Mouse (Mus musculus): ENCODE measurements around the gene Lyrm7. TPM values are rescaled to one million over a fixed set of nuclear protein-coding genes. Genes with fewer than 3 reads are reported as not detected.
A peak's percentile ranks its signal among the peaks of the same experiment; 100 is the strongest.

The Lyrm7 gene
- polyA plus RNA-seq, 1 experiment, result not detected

- peaks cover 25% of the 10 kb centered on the region for H3K4me1 ChIP-seq (ENCODE audit: control insufficient read depth, insufficient read depth, low read length)
- no peak for TF ChIP-seq POLR2A (IDR thresholded peaks at IDR 0.05; ENCODE audit: insufficient read depth, low read depth, low read length)
- no peak for TF ChIP-seq CTCF (IDR thresholded peaks at IDR 0.05; ENCODE audit: insufficient read depth, low read depth, low read length)
- no peak overlapping the region for H3K27ac ChIP-seq (ENCODE audit: insufficient read depth, low read depth, low read length)
- no peak overlapping the region for H3K4me3 ChIP-seq (ENCODE audit: insufficient read depth, low read depth, low read length)
Measured at GRCm38 (mm10) chr11:54815659-54816058, 45.1 kb downstream of the Lyrm7 start.

DNA sequence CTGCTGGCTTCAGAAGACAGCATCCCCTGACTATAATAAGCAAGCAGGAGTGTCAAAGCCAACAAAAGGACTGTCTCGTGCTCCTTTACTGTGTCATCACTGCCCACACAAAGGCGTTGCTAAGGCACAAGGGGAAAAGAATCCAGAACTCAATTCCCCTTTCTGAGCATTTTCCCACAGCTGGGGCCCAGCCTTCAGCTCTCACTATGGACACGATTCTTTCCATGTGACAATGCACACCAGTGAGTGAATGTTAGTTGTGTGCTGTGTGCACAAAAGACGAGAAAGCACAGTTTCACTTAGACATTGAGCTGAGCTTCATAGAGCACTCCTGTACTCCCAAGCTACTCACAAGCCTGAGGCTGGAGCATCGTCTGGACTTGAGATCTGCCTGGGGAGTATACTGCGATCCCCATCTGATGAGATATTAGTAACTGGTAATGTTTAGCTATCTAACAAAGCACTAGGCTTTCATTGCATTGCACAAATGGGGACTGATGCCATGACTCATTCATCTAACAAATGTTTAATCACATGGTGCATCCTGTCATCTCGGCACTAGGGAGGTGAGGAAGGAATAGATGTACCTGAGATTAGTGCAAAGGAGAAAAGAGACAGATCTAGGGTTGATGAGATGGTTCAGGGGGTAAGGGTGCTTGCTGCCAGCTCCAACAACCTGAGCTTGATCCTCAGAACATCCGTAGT is 47.8 kb downstream of the Lyrm7 start:
- TF ChIP-seq POLR2A (IDR thresholded peaks at IDR 0.05; ENCODE audit: insufficient read depth, low read depth, low read length) (no peak), CTCF (IDR thresholded peaks at IDR 0.05; ENCODE audit: insufficient read depth, low read depth, low read length) (no peak)
- Histone ChIP-seq H3K4me3 (ENCODE audit: insufficient read depth, low read depth, low read length) (no peak overlapping the region), H3K27ac (ENCODE audit: insufficient read depth, low read depth, low read length) (peak overlapping the region; percentile 98), H3K4me1 (ENCODE audit: control insufficient read depth, insufficient read depth, low read length) (peaks cover 17% of the 10 kb centered on the region)
- 18% methylated on average over 8 of the region's 8 CpGs for WGBS

DNA sequence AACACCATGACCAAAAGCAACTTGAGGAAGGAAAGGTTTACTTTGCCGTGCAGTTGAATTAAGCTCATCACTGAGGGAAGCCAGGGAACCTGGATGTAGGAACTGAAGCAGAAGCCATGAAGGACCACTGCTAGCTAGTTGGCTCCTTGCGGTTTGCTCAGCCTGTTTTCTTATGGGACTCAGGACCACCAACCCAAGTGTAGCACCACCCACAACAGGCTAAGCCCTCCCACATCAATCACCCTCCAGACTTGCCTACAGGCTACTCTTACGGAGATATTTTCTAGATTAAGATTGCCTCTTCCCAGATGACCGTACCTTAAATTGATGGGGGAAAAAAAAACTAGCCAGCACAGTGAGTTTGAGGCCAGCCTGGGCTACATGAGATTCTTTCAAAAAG is 48.4 kb downstream of the Lyrm7 start:
- 35% methylated on average over 4 of the region's 4 CpGs for WGBS
- Histone ChIP-seq H3K27ac (ENCODE audit: insufficient read depth, low read depth, low read length) (peak overlapping the region; percentile 98), H3K4me3 (ENCODE audit: insufficient read depth, low read depth, low read length) (no peak overlapping the region), H3K4me1 (ENCODE audit: control insufficient read depth, insufficient read depth, low read length) (peaks cover 16% of the 10 kb centered on the region)
- TF ChIP-seq CTCF (IDR thresholded peaks at IDR 0.05; ENCODE audit: insufficient read depth, low read depth, low read length) (no peak), POLR2A (IDR thresholded peaks at IDR 0.05; ENCODE audit: insufficient read depth, low read depth, low read length) (no peak)

GRCm38 (mm10) chr11:54811054-54811453 is 49.7 kb downstream of the Lyrm7 start:
- TF ChIP-seq POLR2A (IDR thresholded peaks at IDR 0.05; ENCODE audit: insufficient read depth, low read depth, low read length), result no peak
- no peak for TF ChIP-seq CTCF (IDR thresholded peaks at IDR 0.05; ENCODE audit: insufficient read depth, low read depth, low read length)

DNA sequence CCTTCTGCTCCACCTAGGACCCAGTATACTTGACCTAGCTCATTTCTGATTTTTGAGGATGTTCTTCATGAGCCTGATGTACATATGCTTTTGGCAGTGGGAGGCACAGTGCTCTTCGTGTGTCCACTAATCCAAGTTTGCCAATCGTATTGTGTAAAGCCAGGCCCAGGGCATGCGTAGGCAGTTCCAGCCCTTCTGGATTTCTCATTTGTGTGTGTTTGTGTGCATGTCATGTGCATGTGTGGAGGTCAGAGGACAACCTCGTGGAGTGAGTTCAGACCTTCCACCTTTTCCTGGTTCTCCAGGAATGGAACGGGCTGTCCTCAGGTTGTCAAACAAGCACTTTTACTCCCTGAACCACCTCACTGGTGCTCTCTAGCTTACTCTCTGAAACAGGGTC is 51.1 kb downstream of the Lyrm7 start:
- Histone ChIP-seq H3K27ac (ENCODE audit: insufficient read depth, low read depth, low read length) (no peak overlapping the region), H3K4me3 (ENCODE audit: insufficient read depth, low read depth, low read length) (no peak overlapping the region), H3K4me1 (ENCODE audit: control insufficient read depth, insufficient read depth, low read length) (peaks cover 15% of the 10 kb centered on the region)
- WGBS, result 91% methylated on average over 5 of the region's 5 CpGs
- TF ChIP-seq CTCF (IDR thresholded peaks at IDR 0.05; ENCODE audit: insufficient read depth, low read depth, low read length) (no peak), POLR2A (IDR thresholded peaks at IDR 0.05; ENCODE audit: insufficient read depth, low read depth, low read length) (no peak)

More at GRCm38 (mm10) chr11:54811054-54811453, 49.7 kb downstream of the Lyrm7 start:
- H3K27ac ChIP-seq (ENCODE audit: insufficient read depth, low read depth, low read length), result peak overlapping the region; percentile 56
- WGBS, result 94% methylated on average over 3 of the region's 3 CpGs
- H3K4me1 ChIP-seq (ENCODE audit: control insufficient read depth, insufficient read depth, low read length), result peaks cover 15% of the 10 kb centered on the region
- no peak overlapping the region for H3K4me3 ChIP-seq (ENCODE audit: insufficient read depth, low read depth, low read length)

DNA sequence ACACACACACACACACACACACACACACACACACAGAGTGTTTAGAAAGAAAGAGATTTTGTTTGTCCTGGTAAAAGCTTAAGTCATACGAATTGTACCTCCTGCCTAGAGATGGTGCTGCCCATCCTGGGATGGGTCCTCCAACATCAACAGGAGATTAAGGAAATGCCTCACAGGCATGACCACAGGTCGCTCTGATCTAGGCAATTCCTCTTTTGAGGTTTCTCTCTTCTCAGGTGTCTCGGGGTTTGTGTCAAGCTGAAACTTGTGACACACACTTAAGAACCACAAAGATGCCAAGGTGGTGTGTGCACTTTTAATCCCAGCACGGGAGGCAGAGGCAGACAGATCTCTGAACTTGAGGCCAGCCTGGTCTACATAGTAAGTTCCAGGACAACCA is 52.5 kb downstream of the Lyrm7 start:
- TF ChIP-seq POLR2A (IDR thresholded peaks at IDR 0.05; ENCODE audit: insufficient read depth, low read depth, low read length) (no peak), CTCF (IDR thresholded peaks at IDR 0.05; ENCODE audit: insufficient read depth, low read depth, low read length) (no peak)
- peaks cover 6% of the 10 kb centered on the region; the same call in 1 of the 2 replicates for H3K4me1 ChIP-seq (ENCODE audit: control insufficient read depth, insufficient read depth, low read length)
- WGBS, result 90% methylated on average over 4 of the region's 4 CpGs
- H3K4me3 ChIP-seq (ENCODE audit: insufficient read depth, low read depth, low read length), result no peak overlapping the region
- no peak overlapping the region for H3K27ac ChIP-seq (ENCODE audit: insufficient read depth, low read depth, low read length)

GRCm38 (mm10) chr11:54807669-54808068 is 53.0 kb downstream of the Lyrm7 start:
- H3K4me3 ChIP-seq (ENCODE audit: insufficient read depth, low read depth, low read length), result no peak overlapping the region
- H3K27ac ChIP-seq (ENCODE audit: insufficient read depth, low read depth, low read length), result no peak overlapping the region
- WGBS, result 78% methylated on average over 9 of the region's 9 CpGs
- TF ChIP-seq POLR2A (IDR thresholded peaks at IDR 0.05; ENCODE audit: insufficient read depth, low read depth, low read length) (no peak), CTCF (IDR thresholded peaks at IDR 0.05; ENCODE audit: insufficient read depth, low read depth, low read length) (no peak)
- peaks cover 6% of the 10 kb centered on the region; the same call in 1 of the 2 replicates for H3K4me1 ChIP-seq (ENCODE audit: control insufficient read depth, insufficient read depth, low read length)

- H3K27ac ChIP-seq (ENCODE audit: insufficient read depth, low read depth, low read length), result no peak overlapping the region
- peaks cover 3% of the 10 kb centered on the region for H3K4me1 ChIP-seq (ENCODE audit: control insufficient read depth, insufficient read depth, low read length)
- TF ChIP-seq POLR2A (IDR thresholded peaks at IDR 0.05; ENCODE audit: insufficient read depth, low read depth, low read length) (no peak), CTCF (IDR thresholded peaks at IDR 0.05; ENCODE audit: insufficient read depth, low read depth, low read length) (no peak)
- no peak overlapping the region for H3K4me3 ChIP-seq (ENCODE audit: insufficient read depth, low read depth, low read length)
- 98% methylated on average over 28 of the region's 28 CpGs for whole genome bisulfite sequencing
Measured at GRCm38 (mm10) chr11:54806891-54807290, 53.8 kb downstream of the Lyrm7 start.

DNA sequence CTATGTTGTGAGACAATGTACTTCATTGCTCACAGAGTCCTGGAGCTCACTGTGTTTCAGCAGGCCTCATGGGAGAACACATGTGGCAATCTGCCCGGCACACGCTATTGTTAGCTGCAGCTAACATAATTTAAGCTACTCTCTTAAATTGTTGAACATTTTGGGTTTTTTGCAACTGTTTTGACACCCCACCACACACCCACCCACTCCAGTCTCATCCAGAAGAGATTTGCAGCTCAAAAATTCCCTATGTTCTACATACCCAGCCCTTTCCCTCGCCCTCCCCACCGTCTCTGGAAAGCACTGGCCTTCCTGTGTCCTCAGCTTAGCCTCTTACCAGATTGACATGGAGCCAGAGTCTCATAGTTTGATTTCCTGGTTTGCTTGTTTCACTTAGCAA is 55.5 kb downstream of the Lyrm7 start:
- Histone ChIP-seq H3K4me3 (ENCODE audit: insufficient read depth, low read depth, low read length) (no peak overlapping the region), H3K27ac (ENCODE audit: insufficient read depth, low read depth, low read length) (no peak overlapping the region), H3K4me1 (ENCODE audit: control insufficient read depth, insufficient read depth, low read length) (peaks cover 3% of the 10 kb centered on the region; the same call in 1 of the 2 replicates)
- 41% methylated on average over 4 of the region's 4 CpGs for WGBS
- TF ChIP-seq POLR2A (IDR thresholded peaks at IDR 0.05; ENCODE audit: insufficient read depth, low read depth, low read length) (no peak), CTCF (IDR thresholded peaks at IDR 0.05; ENCODE audit: insufficient read depth, low read depth, low read length) (no peak)

All from olfactory bulb, adult 2 months (tissue).